Mouse (Mus musculus) right cerebral cortex, postnatal 36 days (tissue): ENCODE data around the gene Nmur1.

ENCODE experiments used
- DNase-seq, 2 experiments: peaks; one replicate each; pipeline ENCODE4 v3.0.0; 2022; ENCODE audit warnings: low spot score in 2 of 2, mixed read lengths in 1 of 2

The Nmur1 gene

DNA sequence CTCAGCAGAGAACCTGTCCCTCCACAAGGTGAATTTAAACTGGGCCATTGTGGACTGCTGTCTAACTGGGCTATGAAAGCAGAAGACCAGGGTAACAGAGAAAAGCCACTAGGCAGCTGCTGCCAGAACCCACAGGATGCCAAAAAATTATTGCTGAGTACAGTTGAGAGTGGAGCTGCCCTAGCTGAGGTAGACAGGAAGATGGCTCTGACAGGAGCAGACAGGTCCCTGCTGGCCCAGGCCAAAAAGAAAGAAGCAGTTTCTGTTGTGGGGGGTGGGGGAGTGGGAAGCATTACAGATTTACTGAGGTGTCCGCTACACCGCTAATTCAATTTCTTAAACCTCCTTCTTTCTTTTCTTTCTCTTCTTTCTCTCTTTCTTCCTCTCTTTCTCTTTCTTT, 16.6 kb downstream of the Nmur1 start:
- no peak for DNase-seq

DNA sequence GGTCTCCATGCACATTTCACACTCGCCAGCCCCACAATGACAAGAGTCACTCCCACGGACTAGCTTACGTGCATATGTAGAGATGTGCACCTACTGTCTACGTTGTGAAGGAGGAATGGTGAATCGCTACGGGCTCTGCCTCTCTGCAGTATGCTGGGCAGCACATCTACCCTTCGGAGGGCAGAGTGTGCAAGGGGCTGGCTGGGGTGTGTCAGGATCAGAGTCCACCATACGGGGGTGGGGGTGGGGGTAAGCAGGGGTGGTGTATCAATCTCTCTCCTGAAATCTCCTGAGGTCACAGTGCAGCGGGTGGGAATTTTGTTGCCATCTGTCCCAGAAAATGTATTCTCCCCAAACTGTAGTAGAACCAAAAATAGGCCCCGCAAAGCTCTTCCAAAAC, 17.5 kb downstream of the Nmur1 start:
- DNase-seq = no peak

GRCm38 (mm10) chr1:86406914-86407313, 19.1 kb downstream of the Nmur1 start:
- DNase-seq = no peak

- no peak for DNase-seq
Observed at GRCm38 (mm10) chr1:86406313-86406712, 19.7 kb downstream of the Nmur1 start.

- no peak for DNase-seq
Observed at GRCm38 (mm10) chr1:86404834-86405233, 21.2 kb downstream of the Nmur1 start.

GRCm38 (mm10) chr1:86400096-86400754, 25.8 kb downstream of the Nmur1 start:
- DNase-seq = no peak

GRCm38 (mm10) chr1:86399322-86399721, 26.7 kb downstream of the Nmur1 start:
- DNase-seq = no peak

- no peak for DNase-seq
Observed at GRCm38 (mm10) chr1:86398222-86398621, 27.8 kb downstream of the Nmur1 start.

- no peak for DNase-seq
Observed at GRCm38 (mm10) chr1:86397621-86398020, 28.4 kb downstream of the Nmur1 start.

GRCm38 (mm10) chr1:86395897-86396296, 30.1 kb downstream of the Nmur1 start:
- no peak for DNase-seq

DNA sequence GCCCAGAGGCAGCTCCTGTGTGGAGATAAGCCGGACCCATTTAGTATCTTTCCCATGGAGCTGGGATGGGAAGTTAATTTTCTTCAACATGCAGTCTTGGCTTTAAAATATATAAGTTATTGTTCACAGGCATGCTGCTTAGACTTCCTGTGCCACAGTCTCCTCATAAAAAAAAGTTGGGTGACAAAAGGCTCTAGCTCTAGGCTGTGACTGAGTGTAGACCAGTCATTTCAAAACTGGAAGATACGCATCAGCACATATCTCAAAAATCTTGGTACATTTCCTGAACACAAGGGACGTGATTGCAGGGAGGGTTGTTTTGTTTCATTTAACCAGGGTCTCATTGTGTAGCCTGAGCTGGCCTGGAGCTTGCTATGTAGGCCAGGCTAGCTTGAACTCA, 31.8 kb downstream of the Nmur1 start:
- no peak for DNase-seq

GRCm38 (mm10) chr1:86393219-86393618, 32.8 kb downstream of the Nmur1 start:
- no peak for DNase-seq

GRCm38 (mm10) chr1:86391425-86391824, 34.6 kb downstream of the Nmur1 start:
- DNase-seq = no peak

DNA sequence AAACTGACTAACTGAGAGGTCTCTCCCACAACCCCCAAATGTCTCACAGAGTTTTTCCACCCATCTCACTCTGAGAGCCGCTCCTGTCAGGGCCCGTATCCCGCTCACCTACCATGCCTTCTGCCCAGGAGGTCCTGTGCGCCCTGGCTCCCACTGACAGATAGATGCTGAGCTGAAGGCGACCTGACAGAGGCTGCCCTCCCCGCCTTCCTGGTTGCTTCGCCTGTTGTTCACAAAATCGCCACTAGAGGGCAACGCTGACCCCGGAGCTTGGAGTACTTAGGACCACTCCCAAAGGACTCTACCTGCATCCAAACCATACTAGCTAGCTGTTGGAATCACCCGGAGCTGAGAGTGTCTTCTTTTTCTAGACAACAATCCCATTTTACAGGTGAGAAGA, 36.8 kb downstream of the Nmur1 start:
- peak; percentile 31 to 38 for DNase-seq

- DNase-seq = peak in 1 of 2 experiments; percentile 16
Observed at GRCm38 (mm10) chr1:86381027-86381426, 45.0 kb downstream of the Nmur1 start.

DNA sequence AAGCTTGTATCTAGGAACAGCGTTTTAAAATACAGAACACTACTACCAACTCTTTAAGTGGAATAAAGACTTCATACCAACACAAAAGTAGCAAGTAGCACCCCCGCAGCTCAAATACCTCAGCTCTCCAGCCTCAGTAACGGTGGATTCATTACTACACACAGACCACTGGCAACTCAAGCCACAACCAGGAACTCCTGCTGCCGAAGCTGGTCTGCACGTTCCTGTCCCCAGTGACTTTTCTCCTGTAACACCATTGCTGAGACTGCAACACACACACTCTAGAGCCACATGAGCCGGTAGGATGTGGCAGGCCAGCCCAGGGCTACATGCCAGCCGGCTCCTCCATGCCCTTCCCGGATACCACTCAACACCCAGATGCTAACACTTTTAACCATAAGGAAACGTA, 46.9 kb downstream of the Nmur1 start:
- peak in 1 of 2 experiments; percentile 23 for DNase-seq

- DNase-seq = no peak
Observed at GRCm38 (mm10) chr1:86378662-86379061, 47.4 kb downstream of the Nmur1 start.

GRCm38 (mm10) chr1:86376354-86376753, 49.7 kb downstream of the Nmur1 start:
- no peak for DNase-seq

DNA sequence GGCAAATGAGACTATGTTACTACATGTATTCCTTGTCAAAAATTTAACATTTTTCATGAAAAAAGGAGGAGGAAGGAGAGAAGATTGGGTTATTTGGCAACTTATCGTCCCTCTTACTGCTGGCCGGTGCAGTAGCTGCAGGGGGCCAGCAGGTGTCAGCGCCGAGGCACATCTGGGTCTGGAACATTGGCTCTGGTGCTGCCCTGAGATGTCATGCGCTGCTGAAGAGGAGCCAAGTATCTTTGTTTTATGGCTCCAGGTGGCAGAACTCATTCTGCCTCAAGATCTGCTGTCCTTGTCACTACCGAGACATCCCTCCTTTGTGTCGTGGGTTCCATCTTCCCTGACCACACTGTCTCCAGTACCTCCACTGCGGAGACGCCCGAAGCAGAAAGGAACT, 54.0 kb downstream of the Nmur1 start:
- peak in 1 of 2 experiments; percentile 31 for DNase-seq

- no peak for DNase-seq
Observed at GRCm38 (mm10) chr1:86368086-86368485, 57.9 kb downstream of the Nmur1 start.

DNA sequence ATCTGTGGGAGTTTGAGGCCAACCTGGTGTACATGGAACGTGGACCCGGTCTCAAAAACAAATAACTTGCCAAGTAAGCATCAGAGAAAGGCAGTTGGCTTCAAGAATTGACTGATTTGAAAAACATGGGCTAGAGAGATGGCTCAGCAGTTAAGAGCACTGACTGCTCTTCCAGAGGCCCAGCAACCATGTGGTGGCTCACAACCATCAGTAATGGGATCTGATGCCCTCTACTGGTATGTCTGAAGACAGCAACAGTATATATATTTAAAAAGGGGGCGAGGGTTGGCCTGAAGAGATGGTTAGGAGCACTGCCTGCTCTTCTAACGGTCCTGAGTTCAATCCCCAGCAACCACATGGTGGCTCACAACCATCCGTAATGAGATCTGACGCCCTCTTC, 62.4 kb downstream of the Nmur1 start:
- DNase-seq = no peak

DNA sequence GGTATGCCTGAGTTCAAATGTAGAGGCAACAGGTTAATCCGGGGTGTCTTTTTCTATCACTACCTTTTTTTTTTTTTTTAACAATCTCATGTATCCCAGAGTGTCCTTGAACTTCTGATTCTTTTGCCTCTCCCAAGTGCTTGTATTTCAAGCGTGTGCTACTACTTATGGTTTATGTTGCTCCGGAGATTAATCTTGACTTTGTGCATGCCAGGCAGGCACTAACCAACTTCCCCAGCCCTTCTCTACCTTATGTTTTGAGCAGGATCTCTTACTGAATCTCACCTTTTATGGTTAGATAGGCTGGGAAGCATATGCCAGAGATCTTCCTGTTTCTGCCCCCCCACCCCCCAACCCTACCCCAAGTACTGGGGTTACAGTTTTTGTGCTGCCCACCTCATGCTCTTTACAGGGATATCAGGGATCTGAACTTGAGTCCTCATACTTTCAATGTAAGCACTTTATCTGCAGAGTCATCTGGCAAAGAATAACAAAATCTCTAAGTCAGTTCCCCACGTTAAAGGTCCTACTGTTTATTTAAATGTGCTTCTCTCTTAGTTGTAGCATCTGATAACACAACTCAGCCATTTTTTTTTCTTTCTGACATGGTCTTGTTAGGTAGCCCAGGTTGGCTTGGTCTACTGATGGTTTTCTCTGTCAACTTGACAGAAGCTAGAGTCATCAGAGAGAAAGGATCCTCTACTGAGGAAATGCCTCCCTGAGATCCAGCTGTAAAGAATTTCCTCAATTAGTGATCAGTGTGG, 64.0 kb downstream of the Nmur1 start:
- DNase-seq = no peak

DNA sequence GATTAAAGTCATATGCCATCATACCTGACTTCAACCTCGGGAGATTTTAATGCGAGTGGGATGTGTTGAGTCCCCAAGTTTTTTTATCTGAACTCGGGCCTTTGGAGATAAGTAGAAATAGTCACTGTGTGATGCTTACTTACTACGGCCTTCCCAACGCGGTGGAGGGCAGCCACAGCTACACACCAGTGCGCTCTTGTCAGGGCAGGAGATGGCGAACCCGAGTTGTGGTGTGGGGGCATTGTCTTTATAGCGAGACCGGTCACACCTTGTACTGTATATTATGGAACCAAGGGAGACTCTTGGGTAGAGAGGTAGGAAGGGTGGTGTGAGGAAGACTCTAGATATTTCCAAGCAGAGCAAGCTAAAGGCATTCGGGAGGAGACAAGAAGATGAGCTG, 65.6 kb downstream of the Nmur1 start:
- no peak for DNase-seq
